Mouse (Mus musculus) limb, embryonic 10.5 days (tissue): ENCODE results near the gene Upf3b. TPM values are rescaled to one million over a fixed set of nuclear protein-coding genes. Genes with fewer than 3 reads are reported as not detected.

Experiments
- DNase-seq: peaks from one replicate; pipeline ENCODE4 v3.0.0-alpha.2; 2017; ENCODE audit warnings: low spot score
- H3K27ac ChIP-seq: fragments of 300-500 bp; sonication (generic); 2 replicates; pipeline ENCODE4 v1.5.1; 2016; ENCODE audit warnings: mild to moderate bottlenecking
- H3K27me3 ChIP-seq: fragments of 300-500 bp; sonication (generic); 2 replicates; pipeline ENCODE4 v1.6.1; 2016; ENCODE audit warnings: low read depth, mild to moderate bottlenecking; ENCODE audit not compliant: poor library complexity, severe bottlenecking
- H3K36me3 ChIP-seq: fragments of 300-500 bp; sonication (generic); 2 replicates; pipeline ENCODE4 v1.6.1; 2016; ENCODE audit warnings: mild to moderate bottlenecking, moderate library complexity
- H3K4me1 ChIP-seq: fragments of 300-500 bp; sonication (generic); 2 replicates; pipeline ENCODE4 v1.6.1; 2016
- H3K4me3 ChIP-seq: fragments of 300-500 bp; sonication (generic); 2 replicates; pipeline ENCODE4 v1.5.1; 2016; ENCODE audit warnings: mild to moderate bottlenecking, moderate library complexity
- H3K9me3 ChIP-seq: fragments of 300-500 bp; sonication (generic); replicated peaks from 2 replicates; pipeline ENCODE4 v1.6.1; 2016; ENCODE audit warnings: mild to moderate bottlenecking
- WGBS: fragments of 180-500 bp; shearing (Covaris S2); methylation state at CpG from one replicate; pipeline ENCODE4 v1.1.7; 2016; 5-methylcytosine and 5-hydroxymethylcytosine counted together
- polyA plus RNA-seq: library from polyadenylated mRNA; unstranded; fragments of >200 nt; fragmentation: Nextera tagmentation; extraction: Ambion mirVana; gene quantifications from 2 replicates; pipeline ENCODE4 v1.2.1, GENCODE M21; 2016

The Upf3b gene
- polyA plus RNA-seq, 1 experiment from 2014 or later, result 18.4 TPM

- H3K27me3 ChIP-seq, result no peaks in the 10 kb centered on the region
- WGBS, result 84% methylated on average over 9 of the region's 9 CpGs
- no peaks in the 10 kb centered on the region for H3K9me3 ChIP-seq
- no peaks in the 10 kb centered on the region for H3K36me3 ChIP-seq
- DNase-seq, result no peak
- no peak overlapping the region for H3K4me3 ChIP-seq
- H3K4me1 ChIP-seq, result no peaks in the 10 kb centered on the region
- H3K27ac ChIP-seq, result no peak overlapping the region
Measured at GRCm38 (mm10) chrX:37063902-37064301, 46.2 kb downstream of the Upf3b start.

- peak; percentile 43 for DNase-seq
- no peaks in the 10 kb centered on the region for H3K9me3 ChIP-seq
- H3K27ac ChIP-seq, result no peak overlapping the region
- WGBS, result 9% methylated on average over 69 of the region's 70 CpGs
- peaks cover 14% of the 10 kb centered on the region for H3K4me1 ChIP-seq
- H3K27me3 ChIP-seq, result peaks cover 88% of the 10 kb centered on the region
- no peaks in the 10 kb centered on the region for H3K36me3 ChIP-seq
- peak overlapping the region; percentile 48 for H3K4me3 ChIP-seq
Measured at GRCm38 (mm10) chrX:37048890-37049823, 61.0 kb downstream of the Upf3b start.

- WGBS, result 7% methylated on average over 33 of the region's 38 CpGs
- Histone ChIP-seq H3K4me1 (peaks cover 14% of the 10 kb centered on the region), H3K4me3 (peak within 1 kb of the TSS; percentile 48), H3K9me3 (no peaks in the 10 kb centered on the region), H3K36me3 (no peaks in the 10 kb centered on the region), H3K27ac (no peak within 1 kb of the TSS), H3K27me3 (peaks cover 85% of the 10 kb centered on the region)
- peak; percentile 41 for DNase-seq
Measured at GRCm38 (mm10) chrX:37048066-37048889, 61.8 kb downstream of the Upf3b start, which contains the start of gene Sowahd. Gene Sowahd, plus strand, starts transcription at chrX:37048845.

GRCm38 (mm10) chrX:37042726-37043125, 67.4 kb downstream of the Upf3b start:
- DNase-seq, result peak; percentile 71
- Histone ChIP-seq H3K4me3 (no peak overlapping the region), H3K27ac (no peak overlapping the region), H3K9me3 (no peaks in the 10 kb centered on the region), H3K36me3 (no peaks in the 10 kb centered on the region), H3K4me1 (no peaks in the 10 kb centered on the region), H3K27me3 (peaks cover 30% of the 10 kb centered on the region)
- 17% methylated on average over 9 of the region's 9 CpGs for WGBS

Other genes with a start within 250 kb of the Upf3b start
- 125 TPM in 2 replicates for gene Ube2a, start 236.4 kb downstream of the Upf3b start, polyA plus RNA-seq
- gene C330007P06Rik, start 236.2 kb downstream of the Upf3b start, polyA plus RNA-seq, result 32.0 and 32.6 TPM in 2 replicates
- 2.3 and 2.7 TPM in 2 replicates for gene Nkrf, start 207.4 kb downstream of the Upf3b start, polyA plus RNA-seq
- gene Sept6, start 118.5 kb downstream of the Upf3b start, polyA plus RNA-seq, result 38.8 and 59.0 TPM in 2 replicates
- 0.09 and 0.15 TPM in 2 replicates for gene Sowahd, start 61.5 kb downstream of the Upf3b start, polyA plus RNA-seq
- 429 and 521 TPM in 2 replicates for gene Rpl39, start 24.9 kb downstream of the Upf3b start, polyA plus RNA-seq
- gene Nkap, start 16.5 kb upstream of the Upf3b start, polyA plus RNA-seq, result 16.8 and 20.2 TPM in 2 replicates
- not detected in 2 replicates for gene Akap14, start 58.5 kb upstream of the Upf3b start, polyA plus RNA-seq
- gene Ndufa1, start 80.8 kb upstream of the Upf3b start, polyA plus RNA-seq, result 329 and 348 TPM in 2 replicates
- gene Rnf113a1, start 80.9 kb upstream of the Upf3b start, polyA plus RNA-seq, result 9.4 and 11.4 TPM in 2 replicates
- gene Gm9, start 100.7 kb upstream of the Upf3b start, polyA plus RNA-seq, result not detected in 2 replicates
- not detected in 2 replicates for gene Rhox1, start 111.9 kb upstream of the Upf3b start, polyA plus RNA-seq
- gene Rhox2a, start 134.7 kb upstream of the Upf3b start, polyA plus RNA-seq, result not detected in 2 replicates
- not detected in 2 replicates for gene Rhox3a, start 139.6 kb upstream of the Upf3b start, polyA plus RNA-seq
- gene Rhox4a, start 155.0 kb upstream of the Upf3b start, polyA plus RNA-seq, result not detected in 2 replicates